Mouse (Mus musculus): ENCODE results near the gene Ackr4.
A peak's percentile ranks its signal among the peaks of the same experiment; 100 is the strongest.

Ackr4 gene

GRCm38 (mm10) chr9:104040362-104040761 lies 86.4 kb downstream of the Ackr4 start, which contains the start of gene Gm28305:
Gene Gm28305 (plus strand): TSS chr9:104040662.
- no peak for DNase-seq (ENCODE audit: low read depth, low spot score)

GRCm38 (mm10) chr9:104039742-104040141 lies 87.0 kb downstream of the Ackr4 start:
- no peak for DNase-seq (ENCODE audit: low read depth, low spot score)

- DNase-seq (ENCODE audit: low read depth, low spot score) = no peak
Observed at GRCm38 (mm10) chr9:104039031-104039695, 87.6 kb downstream of the Ackr4 start.

- no peak for DNase-seq (ENCODE audit: low read depth, low spot score)
Observed at GRCm38 (mm10) chr9:104038266-104038665, 88.5 kb downstream of the Ackr4 start.

GRCm38 (mm10) chr9:104035261-104036015 lies 91.3 kb downstream of the Ackr4 start:
- peak; percentile 82 for DNase-seq (ENCODE audit: low read depth, low spot score)

- DNase-seq (ENCODE audit: low read depth, low spot score) = no peak
Observed at GRCm38 (mm10) chr9:104034718-104035117, 92.0 kb downstream of the Ackr4 start.

- no peak for DNase-seq (ENCODE audit: low read depth, low spot score)
Observed at GRCm38 (mm10) chr9:104034231-104034630, 92.5 kb downstream of the Ackr4 start.

Measured in CD4-positive, CD25-positive, alpha-beta regulatory T cell, adult 2 months (primary cell).